Mouse (Mus musculus): Measurements from ENCODE around the gene Nlrp6.

- no peak for TF ChIP-seq CTCF (IDR thresholded peaks at IDR 0.05; ENCODE audit: borderline replicate concordance, insufficient read depth, low read depth, low read length)
- TF ChIP-seq POLR2A (IDR thresholded peaks at IDR 0.05; ENCODE audit: borderline replicate concordance, insufficient read depth, low read length): no peak
These were observed 15.0 kb upstream of the Nlrp6 start for GRCm38 (mm10) chr7:140905642-140906081.
